Mouse (Mus musculus) G1E (cell line): Measurements from ENCODE around the gene Olfr592.

Source experiments
- CTCF ChIP-seq: IDR thresholded peaks from 2 replicates; pipeline ENCODE4 v1.5.1; 2012; ENCODE audit warnings: low read depth, low read length, inconsistent platforms, mixed read lengths
- GATA1 ChIP-seq: IDR thresholded peaks from 2 replicates; pipeline ENCODE4 v1.6.1; 2012; ENCODE audit warnings: borderline replicate concordance, low read length, inconsistent platforms, mixed read lengths
- GATA2 ChIP-seq: IDR thresholded peaks from 2 replicates; pipeline ENCODE4 v1.6.1; 2012; ENCODE audit warnings: low read depth, low read length, inconsistent platforms, borderline replicate concordance
- POLR2AphosphoS5 ChIP-seq: IDR thresholded peaks from 2 replicates; pipeline ENCODE4 v1.6.1; 2012; ENCODE audit warnings: low read depth, low read length, inconsistent platforms; ENCODE audit not compliant: insufficient replicate concordance
- TAL1 ChIP-seq: conservative IDR thresholded peaks from 2 replicates; pipeline ENCODE4 v1.6.1; 2012; ENCODE audit warnings: low read depth, low read length, inconsistent platforms, mixed read lengths

DNA sequence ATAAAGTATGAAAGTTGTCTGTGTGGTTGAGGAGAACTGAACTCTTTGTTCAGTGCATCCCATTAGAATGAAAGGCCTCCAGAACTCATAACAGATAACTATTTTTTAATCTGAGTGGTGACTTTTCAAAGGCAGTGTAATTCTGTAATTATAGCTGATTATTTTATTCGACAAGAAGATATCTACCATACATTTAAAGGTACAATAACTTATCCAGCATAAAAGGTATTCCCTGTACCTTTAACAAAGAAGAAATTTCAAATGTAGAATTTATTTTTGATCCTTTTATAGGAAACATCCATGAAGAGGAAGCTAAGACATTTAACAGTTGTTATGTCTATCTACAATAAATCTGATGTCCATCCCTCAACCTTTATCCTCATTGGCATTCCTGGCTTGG lies 27.0 kb downstream of the Olfr592 start, which contains the start of gene Olfr593:
- TF ChIP-seq CTCF: no peak
- no peak for TF ChIP-seq TAL1
- no peak for TF ChIP-seq GATA2
- TF ChIP-seq GATA1: no peak
- TF ChIP-seq POLR2AphosphoS5: no peak
